ENCODE assay signal across 22 mouse cellular contexts in genomic region chr2:137409611-137410010, GRCm38 (mm10).
A peak's percentile ranks its signal among the peaks of the same experiment; 100 is the strongest.
DNase-seq lines count a peak whose midpoint lies in the region; ATAC-seq and TF ChIP-seq lines count a peak whose summit lies in the region.
"Had no signal": no experiment of that assay in that cellular context is flagged by ENCODE, and none has a peak within 500 bp of the region (broad histone marks: within the 10 kb centered on the region; RNA-seq: fewer than 3 reads in every experiment).

No protein-coding gene starts in this region.

- no peaks in the 10 kb centered on the region for H3K4me1 ChIP-seq in hindbrain, embryonic 11.5 days (replicated peaks; ENCODE audit: control insufficient read depth, insufficient read depth, low read length)
- no peaks in the 10 kb centered on the region for H3K4me1 ChIP-seq in liver, postnatal 0 days (ENCODE audit: insufficient read depth)
- H3K4me1 ChIP-seq: embryonic facial prominence, embryonic 10.5 days; embryonic facial prominence, embryonic 12.5 days; forebrain, embryonic 13.5 days; forebrain, embryonic 15.5 days had no signal

- no peak for TF ChIP-seq CTCF in C2C12 (IDR thresholded peaks at IDR 0.05; ENCODE audit: control insufficient read depth, insufficient read depth, insufficient read length)
- TF ChIP-seq CTCF in liver, postnatal 0 days (IDR thresholded peaks at IDR 0.05; ENCODE audit: low read depth) = no peak

- no peak overlapping the region for H3K9ac ChIP-seq in hindbrain, embryonic 11.5 days (ENCODE audit: low read depth, low read length)
- H3K9ac ChIP-seq in liver, postnatal 0 days (replicated peaks) = no peak overlapping the region
- H3K9ac ChIP-seq: embryonic facial prominence, embryonic 12.5 days; forebrain, embryonic 13.5 days; forebrain, embryonic 15.5 days; forebrain, postnatal 0 days had no signal

- H3K9me3 ChIP-seq in hindbrain, embryonic 11.5 days (ENCODE audit: control insufficient read depth, low read length) = no peaks in the 10 kb centered on the region
- no peaks in the 10 kb centered on the region for H3K9me3 ChIP-seq in liver, postnatal 0 days (ENCODE audit: low read length)
- H3K9me3 ChIP-seq: embryonic facial prominence, embryonic 10.5 days; embryonic facial prominence, embryonic 12.5 days; forebrain, embryonic 13.5 days; forebrain, embryonic 15.5 days had no signal

- no peak overlapping the region for H3K4me2 ChIP-seq in hindbrain, embryonic 11.5 days (replicated peaks; ENCODE audit: low read depth, low read length)
- no peak overlapping the region for H3K4me2 ChIP-seq in liver, postnatal 0 days (ENCODE audit: low read depth, low read length)
- H3K4me2 ChIP-seq: embryonic facial prominence, embryonic 12.5 days; forebrain, embryonic 13.5 days; forebrain, embryonic 15.5 days had no signal

- ATAC-seq in hindbrain, embryonic 11.5 days (ENCODE audit: low FRiP score) = no peak
- ATAC-seq in liver, postnatal 0 days = no peak
- ATAC-seq: forebrain, embryonic 13.5 days; forebrain, embryonic 15.5 days; forebrain, postnatal 0 days had no signal

- no peak overlapping the region for H3K4me3 ChIP-seq in C2C12 (ENCODE audit: insufficient read depth, poor library complexity, severe bottlenecking)
- H3K4me3 ChIP-seq in hindbrain, embryonic 11.5 days (ENCODE audit: low read depth, low read length) = no peak overlapping the region
- no peak overlapping the region for H3K4me3 ChIP-seq in liver, postnatal 0 days (ENCODE audit: low read depth, low read length)
- H3K4me3 ChIP-seq: embryonic facial prominence, embryonic 10.5 days; embryonic facial prominence, embryonic 12.5 days; erythroblast, embryonic 14.5 days; forebrain, embryonic 13.5 days; forebrain, embryonic 15.5 days had no signal

- no peaks in the 10 kb centered on the region for H3K27me3 ChIP-seq in C2C12 (ENCODE audit: control insufficient read depth, insufficient read depth, insufficient read length)
- no peaks in the 10 kb centered on the region for H3K27me3 ChIP-seq in hindbrain, embryonic 11.5 days (ENCODE audit: control insufficient read depth, insufficient read depth, low read length)
- H3K27me3 ChIP-seq in liver, postnatal 0 days (ENCODE audit: insufficient read depth, low read length) = no peaks in the 10 kb centered on the region
- H3K27me3 ChIP-seq: embryonic facial prominence, embryonic 12.5 days; forebrain, embryonic 13.5 days; forebrain, embryonic 15.5 days had no signal

- H3K27ac ChIP-seq in hindbrain, embryonic 11.5 days (ENCODE audit: low read depth, low read length) = no peak overlapping the region
- H3K27ac ChIP-seq in liver, postnatal 0 days (ENCODE audit: low read depth) = no peak overlapping the region
- H3K27ac ChIP-seq: embryonic facial prominence, embryonic 10.5 days; embryonic facial prominence, embryonic 12.5 days; forebrain, embryonic 13.5 days; forebrain, embryonic 15.5 days had no signal

- H3K36me3 ChIP-seq in C2C12 (ENCODE audit: control insufficient read depth, insufficient read depth) = no peaks in the 10 kb centered on the region
- no peaks in the 10 kb centered on the region for H3K36me3 ChIP-seq in hindbrain, embryonic 11.5 days (ENCODE audit: control insufficient read depth, insufficient read depth, low read length)
- no peaks in the 10 kb centered on the region for H3K36me3 ChIP-seq in liver, postnatal 0 days (replicated peaks; ENCODE audit: insufficient read depth, low read length)
- H3K36me3 ChIP-seq: embryonic facial prominence, embryonic 10.5 days; embryonic facial prominence, embryonic 12.5 days; forebrain, embryonic 15.5 days had no signal

- H3ac ChIP-seq in C2C12 (ENCODE audit: control insufficient read depth, insufficient read length, low read depth) = no peak overlapping the region

- no peaks in the 10 kb centered on the region for H3K79me3 ChIP-seq in C2C12 (ENCODE audit: low read depth)

- no peaks in the 10 kb centered on the region for H3K79me2 ChIP-seq in C2C12 (ENCODE audit: control insufficient read depth, insufficient read depth)

- 92% methylated on average over 2 of the region's 2 CpGs for WGBS in hindbrain, embryonic 11.5 days
- 78% methylated on average over 2 of the region's 2 CpGs for WGBS in liver, postnatal 0 days (ENCODE audit: insufficient replicate concordance)

- DNase-seq in NIH3T3 (ENCODE audit: low read depth) = peak; percentile 42
- DNase-seq in brain, adult 2 months (ENCODE audit: low read depth, low spot score) = peak; percentile 9
- no peak for DNase-seq in hindbrain, embryonic 11.5 days (ENCODE audit: low spot score)
- DNase-seq in lung, postnatal 10 days = no peak
- DNase-seq in liver, postnatal 0 days = no peak
- DNase-seq in MN1 (ENCODE audit: low spot score) = no peak
- DNase-seq: adrenal gland, adult 2 months; adrenal gland, postnatal 10 days; adrenal gland, postnatal 25 days; B cell, adult 2 months; cerebellum, adult 11-12 months; cerebellum, adult 2 months; cerebellum, adult 9-10 months; cerebellum, postnatal 10 days; cerebellum, postnatal 25 days; forebrain, postnatal 0 days had no signal

- TF ChIP-seq EP300 in liver, postnatal 0 days (IDR thresholded peaks at IDR 0.05; ENCODE audit: low read depth) = no peak

TF ChIP-seq in C2C12, 6 proteins besides CTCF, POLR2A, EP300 and RAD21:
- TF ChIP-seq MYOD1 (IDR thresholded peaks at IDR 0.05; ENCODE audit: control insufficient read depth, insufficient read length, low read depth) (no peak), MYOG (IDR thresholded peaks at IDR 0.05; ENCODE audit: control insufficient read depth, extremely low read depth, insufficient read length) (no peak), FOSL1 (IDR thresholded peaks at IDR 0.05; ENCODE audit: insufficient read depth, low read length, poor library complexity, severe bottlenecking) (peak; percentile 38)

Comparison
In these comparisons a context has a peak if more than half of its experiments do, and no peak if none do; other contexts are left out.
1. DNase-seq: peak in NIH3T3 (single experiment) and brain, adult 2 months (single experiment); none in hindbrain, embryonic 11.5 days (single experiment), lung, postnatal 10 days (single experiment), liver, postnatal 0 days (single experiment) and MN1 (single experiment).